Mouse (Mus musculus): ENCODE data around the gene Psmd5.

The Psmd5 gene

DNA sequence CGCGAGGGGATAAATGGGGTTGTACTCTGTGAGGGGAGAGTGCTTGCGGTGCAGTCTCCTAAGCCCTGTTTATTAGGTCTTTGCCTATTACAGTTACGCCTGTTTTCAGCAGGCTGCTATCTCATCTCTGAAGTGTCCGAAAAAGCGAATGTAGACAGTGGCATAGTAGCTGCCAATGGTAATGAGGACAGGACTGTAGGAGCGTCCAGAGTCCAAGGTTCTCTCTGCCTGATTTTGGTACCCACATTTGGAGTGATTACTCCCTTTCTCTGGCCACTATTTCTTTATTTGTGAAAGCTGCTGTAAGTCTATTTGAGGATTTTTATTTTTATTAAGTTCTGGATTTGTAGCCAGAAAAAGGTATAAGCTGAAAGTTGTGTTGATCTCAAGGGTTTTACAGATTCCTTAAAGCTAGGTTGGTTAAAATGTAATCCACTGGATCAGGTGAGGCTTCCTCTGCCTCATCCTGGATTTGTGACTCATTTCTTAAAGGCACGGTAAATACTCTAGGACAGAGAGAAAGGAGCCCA is at the start of gene Psmd5:
Gene Psmd5 (minus strand): TSS at position 153 of the 530 bp plus-strand sequence.
- in situ Hi-C loops (cut with MboI, MseI) = no loop called here

DNA sequence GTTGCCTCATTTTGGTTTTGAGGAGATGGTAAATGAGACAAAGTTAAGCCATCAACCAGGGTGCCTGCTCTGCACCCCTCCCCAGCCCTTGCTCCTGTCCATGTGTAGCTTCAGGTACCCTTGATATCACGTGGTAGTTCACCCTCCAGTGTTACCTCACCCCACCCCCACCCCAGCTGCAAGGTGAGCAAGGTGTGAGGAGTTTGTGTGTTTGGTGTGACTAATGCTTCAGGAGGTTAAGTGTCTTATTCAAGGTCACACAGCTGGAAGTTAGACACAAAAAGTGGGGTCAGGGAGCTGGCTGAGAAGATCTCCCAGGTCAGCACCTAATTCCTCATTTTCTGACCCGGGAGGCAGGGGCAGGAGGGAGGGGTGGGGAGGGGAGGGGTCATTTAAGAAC is 48.0 kb upstream of the Psmd5 start:
- in situ Hi-C loops (cut with MboI, MseI) = no loop called here

DNA sequence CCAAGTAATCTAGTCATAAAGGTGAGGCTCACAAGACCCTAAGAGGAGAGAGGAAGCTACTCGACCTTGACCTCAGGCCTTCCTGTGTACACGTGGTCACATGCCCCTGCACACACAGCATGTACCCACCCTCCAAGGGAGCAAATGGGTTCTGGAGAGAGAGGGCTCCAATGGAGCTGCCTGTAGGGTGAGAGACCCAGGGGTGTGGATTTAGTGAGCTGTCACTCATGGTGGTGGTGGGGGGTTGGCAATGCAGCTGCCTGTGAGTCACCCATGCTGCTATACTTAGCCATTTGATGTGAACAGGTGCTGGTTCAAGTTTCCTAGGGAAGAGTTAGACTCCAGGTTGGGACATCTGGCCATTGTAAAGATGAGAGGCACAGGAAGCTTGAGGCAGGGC is 45.4 kb upstream of the Psmd5 start:
- in situ Hi-C loops (cut with MboI, MseI) = no loop called here

DNA sequence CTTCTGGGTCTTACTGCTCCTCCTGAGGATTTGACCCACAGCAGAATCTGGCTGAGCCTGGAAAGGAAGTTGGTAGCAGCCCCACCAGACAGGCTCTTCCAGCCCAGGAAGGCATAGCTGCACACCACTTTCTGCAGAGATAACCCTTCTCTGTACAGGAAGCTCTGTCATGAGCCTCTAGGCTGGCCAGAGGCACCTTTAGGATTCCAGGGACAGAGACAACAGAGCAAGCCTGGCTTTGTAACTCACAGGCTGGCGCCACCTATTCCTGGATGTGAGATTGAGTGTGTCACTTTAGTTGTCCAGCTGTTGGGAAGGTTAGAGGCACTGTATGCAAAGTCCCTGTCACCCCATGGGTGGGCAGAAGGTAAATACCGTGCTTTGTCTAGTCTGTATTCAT is 40.3 kb upstream of the Psmd5 start:
- in situ Hi-C loops (cut with MboI, MseI) = no loop called here

DNA sequence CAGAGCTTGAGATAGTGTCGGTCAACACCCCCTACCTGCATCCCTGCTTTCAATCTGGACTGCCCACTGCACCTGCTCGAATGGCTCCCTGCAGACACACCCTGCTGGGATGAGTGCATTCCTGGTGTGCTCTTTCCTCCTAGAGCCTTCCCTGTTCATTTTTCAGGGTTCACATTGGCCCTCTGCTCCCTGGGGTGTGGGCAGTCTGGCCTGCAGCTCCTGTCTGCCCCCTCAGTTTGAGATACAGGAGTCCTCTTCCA is 40.0 kb upstream of the Psmd5 start:
- in situ Hi-C loops (cut with MboI, MseI) = no loop called here

DNA sequence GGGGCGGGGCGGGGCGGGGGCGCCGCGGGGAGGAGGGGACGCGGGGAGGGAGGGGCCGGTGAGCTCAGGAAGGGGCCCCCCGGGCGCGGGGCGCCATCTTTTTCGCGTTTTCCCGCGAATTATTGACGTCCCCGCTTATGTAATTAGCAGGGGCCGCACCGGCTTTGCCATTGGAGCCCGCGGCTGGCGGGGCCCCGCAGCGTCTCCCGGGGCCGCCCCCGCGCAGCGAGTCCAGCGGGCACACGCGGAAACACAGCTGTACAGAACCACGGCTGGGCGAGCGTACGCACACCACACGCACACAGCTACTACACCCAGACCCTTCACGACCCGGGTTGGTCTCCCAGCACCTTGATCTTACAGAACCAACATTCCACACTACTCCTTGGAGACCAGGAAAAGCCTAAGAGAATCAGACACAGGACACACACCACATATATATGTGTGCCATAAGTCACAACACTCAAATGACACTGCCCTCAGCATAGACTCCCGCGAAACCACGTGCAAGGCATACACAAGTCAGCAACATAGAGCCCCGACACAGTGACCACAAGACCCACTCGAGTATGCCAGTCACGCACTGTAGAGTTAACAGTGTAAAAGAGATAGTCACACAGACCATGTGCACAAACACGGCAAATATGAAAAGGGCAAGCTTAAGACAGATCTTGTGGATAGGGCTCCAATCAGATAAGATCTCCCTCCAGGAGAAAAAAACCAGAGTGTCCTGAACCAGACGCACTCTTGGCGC is 39.5 kb upstream of the Psmd5 start:
- in situ Hi-C loops (cut with MboI, MseI) = no loop called here

DNA sequence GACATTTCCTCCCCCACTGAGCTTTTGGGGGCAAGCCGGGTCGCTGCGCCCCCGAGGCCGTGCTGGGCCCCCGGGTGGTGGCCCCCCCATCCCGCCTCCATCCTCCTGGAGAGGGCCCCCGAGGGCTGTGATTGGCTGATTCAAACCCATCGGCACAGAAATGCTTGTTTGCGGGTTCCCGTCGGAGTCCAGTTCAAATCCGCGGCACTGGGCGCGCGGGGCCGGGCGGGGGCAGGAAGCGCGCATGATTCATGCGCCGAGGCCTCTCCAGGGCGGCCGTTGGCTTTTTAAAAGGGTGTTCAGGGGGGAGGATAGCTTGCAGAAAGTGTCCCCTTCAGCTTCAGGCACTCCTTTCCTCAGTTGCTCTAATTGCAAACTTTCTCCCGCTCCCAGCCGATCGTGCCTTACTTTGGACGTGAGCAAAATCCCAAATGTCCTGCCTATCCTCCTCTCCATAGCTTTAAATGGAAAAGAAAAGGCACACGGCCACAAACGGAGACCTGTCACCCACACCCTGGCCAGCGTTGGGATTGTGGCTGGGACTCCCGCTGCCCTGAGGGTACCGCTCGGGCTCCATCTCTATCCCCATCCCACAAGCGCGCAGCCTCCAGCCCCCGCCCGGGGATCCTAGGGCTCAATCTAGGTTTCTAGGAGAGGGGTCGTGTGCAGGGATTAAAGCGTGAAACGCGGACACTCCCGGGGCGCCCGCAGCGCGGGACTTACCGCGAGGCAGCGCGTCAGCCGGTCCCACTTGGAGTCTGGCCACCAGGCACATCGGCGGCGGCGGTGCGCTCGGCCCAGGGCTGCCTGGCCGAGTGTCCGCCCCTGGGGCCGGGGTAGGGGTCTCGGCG is 38.7 kb upstream of the Psmd5 start, which contains the start of gene Phf19:
Gene Phf19 (minus strand): TSS at position 809 of the 851 bp plus-strand sequence.
- in situ Hi-C loops (cut with MboI, MseI) = no loop called here

DNA sequence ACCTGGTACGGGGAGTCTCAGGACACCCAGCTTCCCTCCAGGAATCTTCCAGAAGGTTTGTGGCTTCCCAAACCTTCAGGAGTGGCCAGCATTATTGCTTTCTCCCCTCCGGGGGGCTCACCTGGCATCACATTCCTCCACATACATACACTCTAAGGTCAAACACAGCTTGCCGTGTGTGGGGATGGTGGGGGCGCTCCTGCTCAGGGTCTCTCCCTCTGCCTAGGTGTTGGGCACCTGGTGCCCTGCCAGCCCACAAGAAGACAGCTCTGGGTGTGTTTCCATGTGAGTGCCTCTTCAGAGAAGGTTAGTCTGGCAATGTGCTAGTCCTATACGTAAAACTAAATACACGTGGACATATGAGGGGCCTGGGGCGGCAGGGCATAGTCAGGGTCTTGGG is 37.8 kb upstream of the Psmd5 start:
- in situ Hi-C loops (cut with MboI, MseI) = no loop called here

DNA sequence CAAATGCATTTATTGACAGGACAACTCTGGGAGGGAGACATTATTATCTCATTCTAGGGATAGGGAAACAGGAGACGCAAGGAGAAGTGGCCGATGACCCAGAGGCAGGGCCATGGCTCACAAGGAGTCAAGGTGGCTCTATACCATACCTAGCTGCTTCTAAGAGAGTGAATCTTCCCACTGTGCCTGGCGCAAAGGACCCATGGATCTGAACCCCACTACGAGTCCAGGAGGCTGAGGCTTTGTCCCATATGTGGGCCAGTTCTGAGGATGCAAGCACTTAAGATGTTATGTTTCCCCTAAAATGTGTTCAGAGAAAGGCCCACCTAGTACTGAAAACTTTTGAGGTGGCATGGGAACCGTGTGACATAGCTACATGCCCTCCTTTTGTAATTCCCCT is 37.1 kb upstream of the Psmd5 start:
- in situ Hi-C loops (cut with MboI, MseI) = no loop called here

DNA sequence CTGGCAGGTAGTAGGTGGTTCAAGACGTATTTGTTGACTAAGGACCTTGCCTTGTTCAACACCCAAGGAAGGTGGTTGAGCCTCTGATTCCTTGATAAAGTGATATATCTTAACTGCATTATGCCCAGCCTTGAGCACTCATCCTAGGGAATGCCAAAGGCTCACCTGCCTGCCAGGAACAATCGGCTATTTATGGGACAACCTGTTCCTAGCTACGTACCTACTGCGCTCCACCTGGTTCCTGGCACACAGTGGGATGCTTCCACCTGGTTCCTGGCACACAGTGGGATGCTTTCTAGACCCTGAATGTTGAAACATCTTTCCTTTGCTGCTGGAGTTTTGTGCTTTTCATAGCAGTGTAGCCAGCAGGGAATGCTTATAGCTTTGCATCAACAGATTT is 35.0 kb upstream of the Psmd5 start:
- in situ Hi-C loops (cut with MboI, MseI) = no loop called here

DNA sequence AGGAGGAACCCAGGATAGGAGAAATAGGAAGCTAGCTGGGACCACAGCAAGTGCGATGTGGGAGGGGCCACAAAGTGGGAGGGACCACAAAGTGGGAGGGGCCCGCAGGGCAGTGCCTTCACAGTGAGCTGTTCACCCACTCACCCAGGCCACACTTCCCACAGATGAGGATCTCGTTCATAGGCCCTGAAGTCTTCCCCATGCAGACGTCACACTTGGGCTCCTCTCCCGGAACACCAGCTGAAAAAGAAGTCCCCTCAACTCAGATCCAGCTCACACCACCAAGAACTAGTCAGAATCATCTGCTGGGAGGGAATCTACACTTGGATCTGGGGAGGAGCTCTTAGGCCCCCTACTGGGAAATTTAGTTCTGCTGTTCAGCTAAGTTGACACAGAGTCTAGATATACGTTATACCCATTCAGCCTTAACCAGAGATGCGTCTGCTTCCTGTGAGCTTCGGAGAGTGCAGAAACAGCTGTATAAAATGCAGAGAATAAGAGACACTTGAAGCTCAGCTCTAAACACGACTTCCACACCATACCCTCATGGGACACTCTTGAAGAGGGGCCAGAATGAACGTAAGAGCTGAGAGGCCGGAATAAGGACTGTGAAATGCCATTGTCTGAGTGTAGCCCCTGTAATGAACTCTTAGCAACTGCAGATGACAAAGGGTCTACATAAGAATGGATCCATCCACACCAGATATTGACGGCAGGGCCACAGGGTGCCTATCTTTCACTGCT is 32.3 kb upstream of the Psmd5 start:
- in situ Hi-C loops (cut with MboI, MseI) = no loop called here

DNA sequence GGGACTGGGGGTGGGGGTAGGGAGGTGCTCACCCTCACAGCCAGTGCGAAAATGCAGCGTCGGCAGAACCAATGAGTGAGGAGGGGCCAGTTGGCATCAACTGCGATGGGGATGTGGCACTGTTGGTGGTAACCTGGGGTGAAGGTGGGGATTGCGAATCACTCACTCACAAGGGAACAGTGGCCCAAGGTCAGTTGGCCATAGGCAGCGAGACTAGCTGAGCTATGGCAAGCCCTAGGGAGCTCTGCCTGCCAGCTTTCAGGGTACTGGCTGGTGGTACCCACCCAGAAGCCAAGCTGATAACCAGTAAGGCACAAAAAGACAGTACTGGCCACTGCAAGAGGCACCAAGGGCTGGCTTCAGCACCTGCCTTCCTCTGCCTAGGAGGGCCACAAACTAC is 31.7 kb upstream of the Psmd5 start:
- in situ Hi-C loops (cut with MboI, MseI) = no loop called here

DNA sequence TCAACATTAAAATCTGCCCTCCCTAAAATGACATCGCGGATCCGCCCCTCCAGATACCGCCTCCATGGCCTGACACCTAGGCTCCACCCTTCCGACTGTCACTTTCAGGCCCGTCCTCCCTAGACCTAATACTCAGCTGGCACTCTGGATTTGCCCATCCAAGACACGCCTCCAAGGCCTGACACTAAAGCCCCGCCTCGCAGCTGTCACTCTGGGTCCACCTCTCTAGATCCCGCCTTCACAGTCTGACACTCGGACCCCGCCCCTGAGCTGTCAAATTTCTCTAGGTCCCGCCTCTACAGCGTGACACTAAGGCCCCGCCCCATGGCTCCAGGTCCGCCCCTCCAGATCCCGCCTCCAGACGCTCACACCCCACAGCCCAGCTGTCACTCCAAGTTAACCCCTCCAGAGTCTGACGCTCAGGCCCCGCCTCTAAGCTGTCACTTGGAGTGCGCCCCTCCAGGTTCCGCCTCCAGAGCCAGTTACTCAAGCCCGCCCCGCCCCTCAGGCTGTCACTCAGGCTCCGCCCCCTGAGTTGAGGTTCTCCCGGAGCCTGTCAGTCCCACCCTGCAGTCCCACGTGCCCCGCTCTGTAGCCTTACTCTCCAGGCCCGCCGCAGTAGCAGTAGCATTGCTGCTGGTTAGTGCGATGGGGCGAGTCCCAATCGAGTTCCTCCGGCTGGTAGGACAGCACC is 30.2 kb upstream of the Psmd5 start:
- in situ Hi-C loops (cut with MboI, MseI) = loop anchor here (5.0 kb wide), 1 partner anchor 52 kb away; no protein-coding TSS in a partner anchor

DNA sequence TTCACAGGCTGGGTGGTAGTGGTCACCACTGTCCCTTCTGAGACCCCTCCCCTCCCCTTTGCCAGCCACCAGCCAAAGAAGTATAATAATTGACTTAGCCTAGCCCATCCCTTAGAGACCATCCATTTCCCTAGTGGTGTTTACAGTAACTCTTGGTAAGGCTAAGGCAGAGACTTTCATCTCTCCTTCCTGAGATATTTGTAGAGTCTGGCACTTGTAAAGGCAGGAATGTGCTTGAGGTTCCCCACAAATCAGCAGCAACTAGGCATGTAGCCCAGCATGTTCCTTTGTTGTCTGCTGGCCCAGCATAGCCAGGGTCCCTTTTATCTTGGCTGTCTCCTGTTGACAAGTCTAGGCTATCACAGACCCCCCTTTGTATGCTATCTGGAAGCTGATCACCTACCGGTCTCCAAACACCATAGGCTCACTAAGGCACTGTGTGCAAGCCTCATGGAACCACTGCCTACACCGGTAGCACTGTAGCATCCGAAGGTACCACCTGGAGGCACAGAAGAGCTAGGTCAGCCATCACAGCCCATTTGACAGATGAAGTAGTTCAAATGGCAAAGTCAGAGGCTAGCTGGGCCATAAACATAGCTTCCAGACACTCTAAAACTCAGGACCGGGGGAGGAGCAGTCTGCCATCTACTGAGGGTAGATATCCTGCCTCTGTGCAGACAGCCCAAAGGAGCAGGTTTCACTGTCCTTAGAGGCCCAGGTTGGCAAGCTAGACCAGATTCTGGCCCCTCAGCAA is 29.1 kb upstream of the Psmd5 start:
- in situ Hi-C loops (cut with MboI, MseI) = loop anchor here (5.0 kb wide), 1 partner anchor 53 kb away; no protein-coding TSS in a partner anchor

DNA sequence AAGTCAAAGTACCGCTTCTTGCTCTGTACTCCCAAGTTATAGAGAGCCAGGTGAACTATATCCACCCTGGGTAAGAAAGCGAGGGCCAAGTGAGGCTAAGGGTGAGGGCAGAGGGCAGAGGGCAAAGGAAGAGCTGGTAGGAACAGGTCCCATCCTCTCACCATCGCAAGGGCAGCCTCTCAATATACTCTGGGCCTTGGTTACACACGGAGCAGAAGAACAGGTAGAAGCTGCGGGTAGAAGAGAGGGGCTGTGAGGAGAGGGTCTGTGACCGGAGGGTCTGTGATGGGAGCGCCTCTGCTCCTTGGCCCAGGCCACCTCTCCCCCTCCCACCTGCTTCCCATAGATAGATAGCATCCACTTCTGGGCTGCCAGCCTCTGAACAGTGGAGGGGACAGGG is 28.4 kb upstream of the Psmd5 start:
- in situ Hi-C loops (cut with MboI, MseI) = loop anchor here (5.0 kb wide), 1 partner anchor 54 kb away; no protein-coding TSS in a partner anchor

DNA sequence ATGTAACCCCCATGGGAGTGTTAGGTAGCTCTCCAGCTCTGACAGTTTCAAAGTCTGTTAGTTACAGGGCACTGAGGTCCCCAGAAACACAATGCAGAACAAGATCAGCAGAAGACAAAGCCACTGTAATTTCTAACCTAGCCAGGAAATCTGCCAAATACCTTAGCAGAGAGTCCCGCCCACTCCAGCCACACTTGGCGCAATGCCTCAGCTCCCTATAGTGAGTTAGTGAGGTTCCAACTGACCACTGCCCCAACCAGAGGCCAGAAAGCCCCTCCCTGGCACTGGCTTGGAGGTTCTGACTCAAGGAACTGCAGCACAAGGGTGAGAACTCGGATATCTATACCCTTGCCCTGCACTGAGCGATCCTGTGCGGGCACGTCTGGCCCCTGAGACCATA is 28.0 kb upstream of the Psmd5 start:
- in situ Hi-C loops (cut with MboI, MseI) = loop anchor here (5.0 kb wide), 1 partner anchor 55 kb away; no protein-coding TSS in a partner anchor

DNA sequence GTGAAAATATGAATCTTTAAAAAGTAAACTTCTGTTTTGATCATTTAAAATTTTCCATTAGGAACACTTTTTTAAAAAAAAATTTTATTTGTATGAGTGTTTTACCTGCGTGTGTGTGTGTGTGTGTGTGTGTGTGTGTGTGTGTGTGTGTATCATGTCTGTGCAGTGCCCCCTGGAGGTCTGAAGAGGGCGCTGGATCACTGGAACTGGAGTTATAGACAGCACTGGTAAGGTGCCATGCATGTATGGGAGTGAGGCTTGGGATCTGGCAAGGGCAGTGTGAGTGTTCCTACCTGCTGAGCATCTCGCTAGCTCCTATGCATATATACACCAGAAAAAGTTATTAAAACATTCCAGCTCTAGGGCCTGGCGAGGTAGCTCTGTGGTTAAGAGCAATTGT is 27.0 kb upstream of the Psmd5 start:
- in situ Hi-C loops (cut with MboI, MseI) = loop anchor here (5.0 kb wide), 1 partner anchor 56 kb away; no protein-coding TSS in a partner anchor

DNA sequence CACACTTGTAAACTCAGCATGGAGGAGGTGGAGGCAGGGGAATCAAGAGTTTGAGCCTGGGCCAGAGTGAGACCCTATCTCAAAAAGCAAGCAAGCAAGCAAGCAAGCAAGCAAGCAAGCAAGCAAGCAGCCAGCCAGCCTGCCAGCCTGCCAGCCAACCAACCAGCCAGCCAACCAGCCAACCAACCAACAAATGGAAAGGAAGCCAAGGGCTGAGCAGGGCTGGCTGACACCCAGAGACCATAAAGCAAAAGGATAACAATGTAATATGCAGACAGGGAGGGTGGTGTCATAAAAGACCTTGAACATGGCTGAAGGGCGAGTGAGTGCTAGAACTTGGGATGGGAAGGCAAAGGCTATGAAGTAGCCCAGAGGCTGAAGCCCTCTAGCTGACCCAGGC is 25.6 kb upstream of the Psmd5 start:
- in situ Hi-C loops (cut with MboI, MseI) = loop anchor here (5.0 kb wide), 1 partner anchor 57 kb away; no protein-coding TSS in a partner anchor

DNA sequence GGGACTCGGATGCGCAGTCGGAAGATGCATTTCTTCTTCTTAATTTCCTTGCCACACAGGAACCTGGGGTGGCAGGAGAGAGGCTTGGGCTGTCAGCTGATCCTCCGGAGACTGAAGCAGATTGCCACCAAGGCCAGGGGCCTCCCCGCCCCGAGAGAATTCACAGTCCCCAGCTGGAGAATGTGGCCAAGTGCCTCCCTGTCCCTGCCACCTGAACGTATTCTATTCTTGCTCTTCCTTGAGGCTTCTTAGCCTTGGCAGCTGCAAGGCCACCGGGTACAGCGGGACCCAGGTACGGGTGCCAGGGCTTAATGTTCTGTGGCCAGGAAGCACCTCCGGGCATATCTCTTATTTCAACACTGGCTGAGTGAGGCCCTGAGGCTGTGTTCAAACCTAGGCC is 24.9 kb upstream of the Psmd5 start:
- in situ Hi-C loops (cut with MboI, MseI) = loop anchor here (5.0 kb wide), 1 partner anchor 58 kb away; no protein-coding TSS in a partner anchor

DNA sequence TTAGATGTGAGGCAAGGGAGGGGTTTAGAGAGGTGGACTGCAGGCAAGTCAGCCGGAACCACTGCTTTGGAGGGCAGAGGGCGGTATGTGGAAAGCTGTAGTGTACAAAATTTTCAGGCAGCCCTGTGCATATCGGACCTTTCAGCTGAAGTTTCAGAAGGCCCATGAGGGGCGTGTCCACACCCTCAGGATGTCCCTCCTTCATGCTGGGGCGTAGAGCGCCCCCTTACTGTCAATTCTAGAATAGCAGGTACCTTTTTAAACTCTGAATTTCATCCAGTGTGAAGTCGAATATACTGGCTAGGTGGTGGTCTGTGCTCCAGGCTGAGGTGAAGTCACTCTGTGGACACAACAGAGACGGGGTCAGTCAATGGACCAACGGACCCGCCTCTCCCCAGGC is 23.1 kb upstream of the Psmd5 start:
- in situ Hi-C loops (cut with MboI, MseI) = no loop called here

All from regulatory T cell (primary cell).